Mouse (Mus musculus) small intestine, adult 10 weeks (tissue): Measurements from ENCODE around the gene Tmem29. TPM values are rescaled to one million over a fixed set of nuclear protein-coding genes. Genes with fewer than 3 reads are reported as not detected.

Experiments
- polyA plus RNA-seq: library from polyadenylated mRNA; stranded (reverse); fragments of 350-450 nt; fragmentation: Illumina TruSeq; extraction: RNeasy Lipid Tissue Mini Kit (QIAGEN cat#74804); gene quantifications from one replicate; pipeline ENCODE4 v1.2.3, GENCODE M21; 2014; ENCODE audit warnings: low replicate concordance

The Tmem29 gene
- 26.7 TPM for polyA plus RNA-seq

DNA sequence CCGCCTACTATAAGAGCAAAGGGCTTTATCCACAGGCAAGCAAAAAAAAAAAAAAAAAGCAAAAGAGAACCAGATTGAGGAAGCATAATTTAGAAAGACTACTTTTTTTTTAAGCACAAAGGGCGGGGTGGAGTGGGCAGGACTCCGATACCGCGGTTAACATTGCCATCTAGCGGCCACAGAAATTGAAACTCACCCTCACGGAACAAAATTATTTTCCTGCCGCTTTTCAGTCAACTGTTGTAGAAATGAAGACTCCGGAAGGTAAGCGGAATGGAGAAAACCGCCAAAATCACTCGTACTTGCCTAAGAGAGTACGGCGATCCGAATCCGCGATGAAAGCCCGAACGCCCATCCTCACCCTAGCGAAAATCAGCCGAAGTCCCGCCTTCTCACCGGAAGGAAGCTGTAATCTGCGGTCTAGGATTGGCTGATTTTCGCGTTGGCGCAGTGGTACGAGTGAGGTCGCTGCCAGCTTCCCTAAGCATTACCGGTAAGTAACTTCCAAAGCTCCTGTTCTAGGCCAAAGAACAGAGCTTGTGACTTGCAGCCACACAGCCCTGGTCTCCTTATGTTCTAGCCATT is at the start of gene Tmem29:
Gene Tmem29, minus strand, starts transcription at position 389 of the 585 bp plus-strand sequence.

Other genes starting within 250 kb of the Tmem29 start
- gene Alas2, start 88.2 kb upstream of the Tmem29 start, polyA plus RNA-seq: 0.41 TPM
- 2.8 TPM for gene Pfkfb1, start 129.1 kb upstream of the Tmem29 start, polyA plus RNA-seq
- 2.6 TPM for gene Apex2, start 130.7 kb upstream of the Tmem29 start, polyA plus RNA-seq
- 0.48 TPM for gene Tro, start 198.4 kb upstream of the Tmem29 start, polyA plus RNA-seq